Mouse (Mus musculus) brain, embryonic 18.5 days (tissue): ENCODE data around the gene Aldh3a2.
A peak's percentile ranks its signal among the peaks of the same experiment; 100 is the strongest.
"Not testable (repeated sequence)": the region's sequence is repeated elsewhere in the genome, so short reads cannot be mapped to it uniquely, and the experiment has no call there.

Experiments used
- DNase-seq: peaks from one replicate; pipeline ENCODE4 v3.0.0-alpha.2; 2012; ENCODE audit warnings: low read depth, low spot score

The Aldh3a2 gene

GRCm38 (mm10) chr11:61266551-61267533 is at the start of gene Aldh3a2:
TSS of gene Aldh3a2 (minus strand) at chr11:61267464.
- DNase-seq: peak; percentile 86

GRCm38 (mm10) chr11:61316864-61317263 is 49.6 kb upstream of the Aldh3a2 start:
- DNase-seq: no peak

GRCm38 (mm10) chr11:61310321-61310720 is 43.1 kb upstream of the Aldh3a2 start:
- DNase-seq: no peak

GRCm38 (mm10) chr11:61309831-61310230 is 42.6 kb upstream of the Aldh3a2 start:
- DNase-seq: no peak

- no peak for DNase-seq
Measured at GRCm38 (mm10) chr11:61307795-61308194, 40.5 kb upstream of the Aldh3a2 start.

- DNase-seq: no peak
Measured at GRCm38 (mm10) chr11:61305377-61305776, 38.1 kb upstream of the Aldh3a2 start.

GRCm38 (mm10) chr11:61304535-61304934 is 37.3 kb upstream of the Aldh3a2 start:
- DNase-seq: not testable (repeated sequence)

GRCm38 (mm10) chr11:61300716-61301392 is 33.6 kb upstream of the Aldh3a2 start:
- DNase-seq: no peak

GRCm38 (mm10) chr11:61300205-61300604 is 32.9 kb upstream of the Aldh3a2 start:
- DNase-seq: no peak

- no peak for DNase-seq
Measured at GRCm38 (mm10) chr11:61297901-61298300, 30.6 kb upstream of the Aldh3a2 start.

GRCm38 (mm10) chr11:61297326-61297725 is 30.1 kb upstream of the Aldh3a2 start:
- no peak for DNase-seq

- DNase-seq: no peak
Measured at GRCm38 (mm10) chr11:61296556-61296955, 29.3 kb upstream of the Aldh3a2 start.

- no peak for DNase-seq
Measured at GRCm38 (mm10) chr11:61295556-61295955, 28.3 kb upstream of the Aldh3a2 start.

- DNase-seq: no peak
Measured at GRCm38 (mm10) chr11:61294431-61294830, 27.2 kb upstream of the Aldh3a2 start.

GRCm38 (mm10) chr11:61293251-61293650 is 26.0 kb upstream of the Aldh3a2 start:
- no peak for DNase-seq

GRCm38 (mm10) chr11:61284323-61284722 is 17.1 kb upstream of the Aldh3a2 start:
- no peak for DNase-seq

- no peak for DNase-seq
Measured at GRCm38 (mm10) chr11:61283414-61284049, 16.3 kb upstream of the Aldh3a2 start.

- DNase-seq: no peak
Measured at GRCm38 (mm10) chr11:61278445-61279077, 11.3 kb upstream of the Aldh3a2 start.

- DNase-seq: no peak
Measured at GRCm38 (mm10) chr11:61277937-61278336, 10.7 kb upstream of the Aldh3a2 start.

GRCm38 (mm10) chr11:61276482-61276881 is 9.2 kb upstream of the Aldh3a2 start:
- DNase-seq: no peak

- no peak for DNase-seq
Measured at GRCm38 (mm10) chr11:61275106-61275505, 7.8 kb upstream of the Aldh3a2 start.

GRCm38 (mm10) chr11:61274421-61274820 is 7.2 kb upstream of the Aldh3a2 start:
- no peak for DNase-seq
